Mouse (Mus musculus) E14TG2a.4 (cell line): ENCODE results near the gene Dnah3.

ENCODE experiments used
- H3K27me3 ChIP-seq: 2 replicates; pipeline ENCODE4 v1.6.1; 2014; ENCODE audit warnings: low read length, control low read depth; ENCODE audit not compliant: insufficient read depth
- H3K36me3 ChIP-seq: 2 replicates; pipeline ENCODE4 v1.6.1; 2014; ENCODE audit warnings: low read length, control low read depth; ENCODE audit not compliant: insufficient read depth
- H3K4me1 ChIP-seq: replicated peaks from 2 replicates; pipeline ENCODE4 v1.6.1; 2014; ENCODE audit warnings: low read depth, low read length, control low read depth
- H3K4me3 ChIP-seq: replicated peaks from 2 replicates; pipeline ENCODE4 v1.5.1; 2014; ENCODE audit warnings: mild to moderate bottlenecking, low read length
- H3K9me3 ChIP-seq: 2 replicates; pipeline ENCODE4 v1.6.1; 2014; ENCODE audit warnings: low read length, control low read depth
- CTCF ChIP-seq: conservative IDR thresholded peaks from 2 replicates; pipeline ENCODE4 v1.5.1; 2014; ENCODE audit warnings: low read length
- NANOG ChIP-seq: IDR thresholded peaks from 2 replicates; pipeline ENCODE4 v1.6.1; 2014; ENCODE audit warnings: borderline replicate concordance, low read length, mixed read lengths
- POU5F1 ChIP-seq: IDR thresholded peaks from 2 replicates; pipeline ENCODE4 v1.6.1; 2014; ENCODE audit warnings: low read length, borderline replicate concordance

The Dnah3 gene

DNA sequence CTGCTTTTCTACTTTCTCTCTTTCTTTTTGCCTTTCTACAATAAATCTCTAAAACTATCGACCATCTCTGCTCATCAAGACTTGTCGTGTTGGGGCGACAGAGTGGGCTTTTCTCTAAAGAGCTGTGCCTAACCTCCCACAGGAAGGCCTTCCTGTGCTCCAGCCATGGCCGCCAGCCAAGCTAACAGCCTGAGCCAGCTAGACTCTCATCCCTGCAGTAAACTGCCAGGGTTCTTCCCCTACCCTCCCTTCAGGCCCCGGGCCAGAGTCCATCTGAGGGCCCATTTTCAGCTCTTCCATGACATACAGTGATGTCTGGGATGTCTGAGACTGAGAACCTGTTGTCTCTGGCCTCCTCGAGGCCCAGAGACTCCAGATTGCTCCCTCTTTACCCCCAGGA is 118.8 kb downstream of the Dnah3 start:
- no peak overlapping the region for H3K4me3 ChIP-seq
- H3K36me3 ChIP-seq: no peaks in the 10 kb centered on the region
- H3K9me3 ChIP-seq: no peaks in the 10 kb centered on the region
- TF ChIP-seq CTCF (no peak), POU5F1 (no peak), NANOG (no peak)
- no peaks in the 10 kb centered on the region for H3K27me3 ChIP-seq
- H3K4me1 ChIP-seq: no peaks in the 10 kb centered on the region

DNA sequence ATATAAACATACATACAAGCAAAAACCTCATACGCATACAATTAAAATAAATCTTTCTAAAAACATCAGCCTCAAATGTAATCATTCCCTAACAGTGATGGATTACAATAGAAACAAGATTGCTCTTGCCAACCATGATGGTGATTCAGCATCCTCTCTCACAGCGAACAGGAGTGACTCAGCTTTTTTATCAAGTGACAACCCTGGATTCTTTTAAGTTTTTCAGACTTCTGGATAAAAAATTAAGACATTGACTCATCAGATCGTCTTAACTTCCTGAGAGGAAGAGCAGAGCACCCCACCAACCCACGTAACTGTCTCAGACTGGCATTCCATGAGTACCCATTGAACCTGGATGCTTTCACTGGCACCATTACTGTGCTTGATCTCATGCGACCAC is 120.9 kb downstream of the Dnah3 start:
- Histone ChIP-seq H3K27me3 (no peaks in the 10 kb centered on the region), H3K9me3 (no peaks in the 10 kb centered on the region), H3K36me3 (no peaks in the 10 kb centered on the region), H3K4me1 (no peaks in the 10 kb centered on the region), H3K4me3 (no peak overlapping the region)
- TF ChIP-seq POU5F1 (no peak), CTCF (no peak), NANOG (no peak)

DNA sequence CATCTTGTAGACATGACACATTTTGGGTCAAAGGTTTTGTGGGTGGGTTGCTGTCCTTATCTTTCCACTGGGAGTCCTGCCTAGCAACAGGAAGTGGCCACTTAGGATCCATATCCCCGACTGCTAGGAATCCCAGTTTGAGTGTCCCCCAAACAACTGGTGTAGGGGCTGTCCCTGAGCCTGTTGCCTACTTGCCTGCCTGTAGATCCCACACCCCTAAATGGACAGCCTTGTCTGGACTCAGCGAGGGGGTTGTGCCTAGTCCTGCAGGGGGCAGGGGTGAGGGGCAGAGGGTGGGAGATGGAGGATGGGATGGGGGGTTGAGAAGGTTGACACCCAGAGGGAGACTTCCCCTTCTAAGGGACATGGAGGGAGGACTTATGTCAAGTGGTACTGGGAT is 125.8 kb downstream of the Dnah3 start:
- H3K4me3 ChIP-seq: no peak overlapping the region
- H3K4me1 ChIP-seq: peaks cover 12% of the 10 kb centered on the region
- H3K36me3 ChIP-seq: no peaks in the 10 kb centered on the region
- H3K9me3 ChIP-seq: no peaks in the 10 kb centered on the region
- TF ChIP-seq NANOG (no peak), CTCF (no peak), POU5F1 (no peak)
- H3K27me3 ChIP-seq: no peaks in the 10 kb centered on the region

DNA sequence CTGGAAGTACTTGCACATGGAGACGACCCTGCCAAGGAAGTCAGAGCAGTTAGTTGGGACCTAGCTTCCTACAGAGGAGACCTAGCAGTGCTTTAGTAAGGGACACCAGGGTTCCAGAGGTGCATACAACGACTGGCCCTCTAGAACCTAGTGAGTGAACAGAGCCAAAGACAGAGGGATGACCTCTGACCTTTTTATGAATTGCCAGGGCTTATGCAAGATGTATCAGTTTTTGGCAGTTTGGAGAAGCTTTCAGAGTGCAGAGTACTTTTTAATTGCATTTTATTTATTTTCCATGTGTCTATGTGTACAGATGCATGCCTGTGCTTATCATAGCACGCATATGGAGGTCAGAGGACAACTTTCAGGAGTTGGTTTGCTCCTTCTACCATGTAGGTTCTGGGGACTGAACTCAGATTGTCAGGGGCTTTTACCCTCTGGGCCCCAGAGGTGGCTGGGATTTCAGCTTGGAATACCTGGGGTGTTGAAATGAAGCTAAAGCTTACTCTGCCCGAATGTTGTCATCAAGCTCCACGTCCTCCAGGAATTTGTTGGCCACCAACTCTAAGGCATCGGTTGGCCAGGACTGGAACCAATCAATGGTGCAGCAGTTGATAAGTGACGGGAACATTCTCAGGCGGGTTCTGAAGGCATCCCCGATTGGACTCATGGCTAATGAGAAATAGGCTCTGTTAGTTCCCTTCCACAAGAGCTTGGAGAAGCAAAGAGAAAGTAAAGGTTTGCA is 129.3 kb downstream of the Dnah3 start:
- H3K36me3 ChIP-seq: no peaks in the 10 kb centered on the region
- no peaks in the 10 kb centered on the region for H3K27me3 ChIP-seq
- H3K4me1 ChIP-seq: peaks cover 16% of the 10 kb centered on the region
- TF ChIP-seq POU5F1 (no peak), CTCF (no peak), NANOG (no peak)
- H3K9me3 ChIP-seq: no peaks in the 10 kb centered on the region
- H3K4me3 ChIP-seq: no peak overlapping the region

DNA sequence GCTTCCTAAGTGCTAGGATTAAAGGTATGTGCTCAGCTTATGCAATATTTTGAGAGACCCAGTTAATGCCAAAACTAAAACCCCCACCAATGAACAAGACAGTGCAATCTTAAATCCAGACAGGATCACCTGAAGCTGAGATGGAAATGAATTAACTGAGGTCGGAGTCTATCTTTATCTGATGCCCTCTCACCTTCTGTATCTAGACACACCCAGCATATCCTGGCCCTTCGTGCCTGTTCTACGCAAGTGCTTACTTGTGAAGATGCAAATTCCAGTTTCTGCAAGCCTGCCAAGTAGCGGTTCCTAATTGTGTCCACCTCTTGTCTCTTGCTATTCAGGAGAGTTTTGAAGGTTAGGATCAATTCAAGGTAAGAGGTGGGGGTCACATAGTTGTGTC is 129.9 kb downstream of the Dnah3 start:
- H3K4me1 ChIP-seq: peaks cover 16% of the 10 kb centered on the region
- no peak for TF ChIP-seq POU5F1
- TF ChIP-seq NANOG: no peak
- TF ChIP-seq CTCF: no peak
- H3K36me3 ChIP-seq: no peaks in the 10 kb centered on the region
- H3K27me3 ChIP-seq: no peaks in the 10 kb centered on the region
- no peak overlapping the region for H3K4me3 ChIP-seq
- H3K9me3 ChIP-seq: no peaks in the 10 kb centered on the region

DNA sequence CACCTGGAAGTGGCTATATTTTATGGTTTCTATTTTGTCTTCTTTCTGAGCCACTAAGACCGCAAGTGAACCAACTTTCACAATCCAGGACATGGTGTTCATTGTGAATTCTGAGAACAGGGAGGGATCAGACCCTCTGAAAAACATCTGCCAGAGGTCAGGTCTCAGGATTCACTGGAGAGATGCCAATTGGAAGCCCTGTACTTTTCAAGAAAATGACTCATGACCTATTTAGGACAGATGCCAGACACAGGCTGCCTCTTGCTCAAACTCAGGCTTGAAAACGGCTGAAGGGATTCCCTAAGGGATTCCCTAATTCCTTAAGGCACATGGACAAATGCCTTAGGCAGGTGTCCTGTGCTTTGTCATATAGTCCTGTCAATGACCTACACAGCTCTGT is 134.0 kb downstream of the Dnah3 start:
- TF ChIP-seq POU5F1 (no peak), CTCF (no peak), NANOG (no peak)
- Histone ChIP-seq H3K4me3 (no peak overlapping the region), H3K9me3 (no peaks in the 10 kb centered on the region), H3K27me3 (no peaks in the 10 kb centered on the region), H3K4me1 (peaks cover 16% of the 10 kb centered on the region), H3K36me3 (no peaks in the 10 kb centered on the region)

DNA sequence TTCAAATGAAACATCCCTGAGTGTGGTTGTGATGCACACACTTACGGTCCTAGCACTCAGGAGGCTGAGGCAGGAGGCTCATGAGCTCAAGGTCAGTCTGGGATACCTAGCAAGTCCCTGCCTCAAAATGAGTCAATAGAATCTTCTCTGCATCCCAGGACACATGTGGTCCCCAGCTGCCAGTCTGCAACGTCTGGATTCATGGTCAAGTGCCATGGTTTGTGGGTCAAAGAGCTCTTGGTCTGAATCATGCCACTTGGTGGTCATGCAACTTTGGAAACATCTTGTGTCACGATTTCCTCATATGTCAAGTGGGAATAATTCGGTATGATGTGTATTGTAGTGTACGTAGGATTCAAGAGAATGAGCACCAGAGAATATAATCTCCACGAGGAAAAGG is 134.5 kb downstream of the Dnah3 start:
- H3K9me3 ChIP-seq: no peaks in the 10 kb centered on the region
- H3K36me3 ChIP-seq: no peaks in the 10 kb centered on the region
- H3K4me3 ChIP-seq: no peak overlapping the region
- peaks cover 14% of the 10 kb centered on the region for H3K4me1 ChIP-seq
- H3K27me3 ChIP-seq: no peaks in the 10 kb centered on the region
- TF ChIP-seq NANOG (no peak), CTCF (no peak), POU5F1 (no peak)

DNA sequence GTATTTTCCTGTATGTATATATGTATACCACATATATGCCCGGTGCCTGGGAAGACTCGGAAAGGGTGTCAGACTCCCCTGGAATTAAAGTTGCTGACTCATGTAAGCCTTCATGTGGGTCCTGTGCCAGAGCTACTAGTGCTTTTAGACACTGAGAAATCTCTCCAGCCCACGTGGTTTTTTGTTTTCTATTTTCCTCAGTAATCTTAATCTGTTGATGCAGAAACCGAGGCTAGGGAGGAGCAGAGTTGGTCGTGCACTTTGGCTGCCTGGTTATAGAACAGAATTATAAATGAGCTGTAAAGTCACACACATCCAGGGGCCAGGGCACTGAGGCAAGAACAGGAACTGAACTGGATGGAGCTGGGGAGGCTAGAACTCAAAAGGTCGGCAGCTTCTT is 135.1 kb downstream of the Dnah3 start:
- H3K36me3 ChIP-seq: no peaks in the 10 kb centered on the region
- TF ChIP-seq NANOG (no peak), CTCF (no peak), POU5F1 (no peak)
- no peaks in the 10 kb centered on the region for H3K27me3 ChIP-seq

DNA sequence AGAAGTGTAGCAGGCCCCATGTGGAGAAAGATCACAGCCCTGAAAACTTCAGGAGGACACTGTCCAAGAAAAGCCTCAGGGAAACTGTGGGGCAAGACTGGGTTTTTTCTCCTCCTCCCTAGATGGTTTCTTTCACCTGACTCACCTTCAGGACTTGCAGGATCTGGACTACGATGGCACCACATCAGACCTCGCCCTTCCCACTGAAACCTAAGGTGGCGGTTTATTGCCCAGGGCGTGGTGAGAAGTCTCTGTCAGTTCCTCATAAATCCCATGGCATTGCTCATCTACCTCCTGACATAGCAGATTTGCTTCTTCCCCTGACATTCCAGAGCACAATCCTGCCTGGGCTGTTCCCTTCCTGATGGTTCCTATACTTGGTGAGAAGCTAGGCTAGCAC is 135.6 kb downstream of the Dnah3 start:
- TF ChIP-seq POU5F1 (no peak), NANOG (no peak), CTCF (no peak)
- Histone ChIP-seq H3K4me3 (no peak overlapping the region), H3K4me1 (0 out of 2 replicates have a peak, but pooled peaks cover 4% of the 10 kb centered on the region), H3K36me3 (no peaks in the 10 kb centered on the region), H3K27me3 (no peaks in the 10 kb centered on the region), H3K9me3 (no peaks in the 10 kb centered on the region)

More for the DNA sequence above, 135.1 kb downstream of the Dnah3 start:
- Histone ChIP-seq H3K4me1 (peaks cover 9% of the 10 kb centered on the region), H3K9me3 (no peaks in the 10 kb centered on the region), H3K4me3 (no peak overlapping the region)

DNA sequence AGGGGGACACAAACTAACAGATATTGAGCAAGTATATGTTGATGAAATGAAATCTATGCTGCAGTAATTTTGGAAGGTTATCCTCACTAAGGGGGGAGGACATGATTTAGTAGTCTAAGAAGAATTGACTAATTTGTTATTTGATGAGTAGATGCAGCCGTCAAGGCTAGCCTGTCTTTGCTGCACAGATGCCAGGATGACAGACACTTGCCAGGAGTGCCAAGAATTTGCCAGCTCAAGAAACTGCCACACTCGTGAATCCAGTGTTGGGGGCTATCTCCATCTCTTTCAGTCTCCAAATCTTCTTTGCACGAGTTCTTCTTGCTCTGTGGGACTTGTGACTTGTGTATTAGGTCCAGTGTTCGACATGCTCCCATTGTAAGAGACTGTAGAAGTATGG is 136.0 kb downstream of the Dnah3 start:
- no peaks in the 10 kb centered on the region for H3K36me3 ChIP-seq
- H3K4me3 ChIP-seq: no peak overlapping the region
- 0 out of 2 replicates have a peak, but pooled peaks cover 4% of the 10 kb centered on the region for H3K4me1 ChIP-seq
- H3K27me3 ChIP-seq: no peaks in the 10 kb centered on the region
- no peak for TF ChIP-seq NANOG
- no peak for TF ChIP-seq POU5F1
- no peak for TF ChIP-seq CTCF
- H3K9me3 ChIP-seq: no peaks in the 10 kb centered on the region
